Mouse (Mus musculus) lung, embryonic 14.5 days (tissue): ENCODE measurements around the gene Rbm33. TPM values are rescaled to one million over a fixed set of nuclear protein-coding genes. Genes with fewer than 3 reads are reported as not detected.

Experiments
- ATAC-seq: fragments of 200-750 bp; cut with Nextera tagmentation; 2 replicates; pipeline ENCODE4 v1.8.0; 2017; ENCODE audit warnings: mild to moderate bottlenecking, moderate TSS enrichment, moderate library complexity; ENCODE audit not compliant: insufficient read depth
- DNase-seq: peaks from one replicate; pipeline ENCODE4 v3.0.0-alpha.2; 2015
- H3K27ac ChIP-seq: fragments of 300-500 bp; sonication (generic); 2 replicates; pipeline ENCODE4 v1.5.1; 2014; ENCODE audit warnings: low read depth, mild to moderate bottlenecking, moderate library complexity
- H3K27me3 ChIP-seq: fragments of 300-500 bp; sonication (generic); 2 replicates; pipeline ENCODE4 v1.6.1; 2014; ENCODE audit warnings: low read length, control low read depth; ENCODE audit not compliant: insufficient read depth
- H3K36me3 ChIP-seq: fragments of 300-500 bp; sonication (generic); 2 replicates; pipeline ENCODE4 v1.6.1; 2014; ENCODE audit warnings: control low read depth; ENCODE audit not compliant: insufficient read depth
- H3K4me1 ChIP-seq: fragments of 300-500 bp; sonication (generic); 2 replicates; pipeline ENCODE4 v1.6.1; 2014; ENCODE audit warnings: antibody characterized with exemption, control low read depth; ENCODE audit not compliant: insufficient read depth
- H3K4me2 ChIP-seq: fragments of 300-500 bp; sonication (generic); 2 replicates; pipeline ENCODE4 v1.6.1; 2014; ENCODE audit warnings: mild to moderate bottlenecking
- H3K4me3 ChIP-seq: fragments of 300-500 bp; sonication (generic); 2 replicates; pipeline ENCODE4 v1.5.1; 2014; ENCODE audit warnings: low read depth, low read length
- H3K9ac ChIP-seq: fragments of 300-500 bp; sonication (generic); 2 replicates; pipeline ENCODE4 v1.6.1; 2014
- H3K9me3 ChIP-seq: fragments of 300-500 bp; sonication (generic); 2 replicates; pipeline ENCODE4 v1.6.1; 2016; ENCODE audit warnings: low read depth, low read length, control low read depth
- CTCF ChIP-seq: IDR thresholded peaks from 2 replicates; pipeline ENCODE4 v1.5.1; 2016; ENCODE audit warnings: antibody characterized with exemption, low read depth
- WGBS: fragments of 180-500 bp; shearing (Covaris S2); extraction: QIAGEN DNeasy Blood & Tissue Kit; methylation state at CpG from one replicate; pipeline ENCODE4 v1.1.7; 2014; 5-methylcytosine and 5-hydroxymethylcytosine counted together
- polyA plus RNA-seq: library from polyadenylated mRNA; unstranded; fragments of >200 nt; fragmentation: Nextera tagmentation; extraction: Ambion mirVana; gene quantifications from 2 replicates; pipeline ENCODE4 v1.2.1, GENCODE M21; 2014

The Rbm33 gene
- polyA plus RNA-seq, 1 experiment from 2014 or later: 17.9 TPM

DNA sequence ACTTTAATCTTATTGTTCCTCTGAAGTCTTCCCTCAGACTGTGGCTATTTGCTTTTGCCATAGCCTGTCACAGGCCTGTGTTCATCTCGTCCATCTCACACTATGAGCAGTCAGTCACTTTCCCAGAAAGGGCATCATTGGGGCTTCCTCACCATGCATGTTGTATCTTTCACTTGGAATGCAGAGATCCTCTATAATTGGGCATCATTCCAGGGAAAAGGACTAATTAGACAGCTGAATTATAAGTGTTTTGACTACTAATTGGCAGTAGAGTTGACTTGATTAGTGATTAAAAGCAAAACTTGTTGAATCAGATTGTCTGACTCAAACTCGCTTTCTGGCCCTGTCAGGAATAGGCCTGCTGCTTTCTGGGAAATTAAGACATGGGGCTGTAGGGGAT, 43.8 kb downstream of the Rbm33 start:
- H3K27ac ChIP-seq: no peak overlapping the region
- no peaks in the 10 kb centered on the region for H3K27me3 ChIP-seq
- H3K36me3 ChIP-seq: peaks cover 81% of the 10 kb centered on the region
- no peak for DNase-seq
- H3K4me3 ChIP-seq: no peak overlapping the region
- no peak overlapping the region for H3K4me2 ChIP-seq
- WGBS: 88% methylated on average over 2 of the region's 2 CpGs
- H3K4me1 ChIP-seq: no peaks in the 10 kb centered on the region
- H3K9ac ChIP-seq: no peak overlapping the region
- ATAC-seq: no peak
- no peaks in the 10 kb centered on the region for H3K9me3 ChIP-seq
- no peak for TF ChIP-seq CTCF

DNA sequence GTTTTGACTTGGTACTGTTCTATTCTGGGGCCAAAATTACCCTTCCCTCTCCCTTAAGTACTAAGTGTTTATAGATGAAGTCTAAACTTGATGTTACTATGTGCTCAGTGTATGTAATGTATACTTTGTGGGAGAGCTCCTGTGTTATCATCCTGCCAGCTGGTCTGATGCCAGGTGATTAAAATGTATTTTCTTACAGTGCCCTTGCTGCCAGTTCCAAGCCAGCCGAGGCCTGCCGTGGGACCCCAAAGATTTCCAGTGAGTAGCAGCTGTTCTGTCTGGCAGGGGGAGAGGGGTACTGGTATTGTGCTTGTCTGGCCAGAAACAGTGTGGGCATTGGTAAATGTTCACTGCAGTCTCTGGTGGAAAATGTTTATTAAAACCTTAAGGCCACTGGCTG, 51.1 kb downstream of the Rbm33 start:
- 58% methylated on average over 2 of the region's 2 CpGs for WGBS
- DNase-seq: peak; percentile 19
- H3K36me3 ChIP-seq: peaks cover 73% of the 10 kb centered on the region

DNA sequence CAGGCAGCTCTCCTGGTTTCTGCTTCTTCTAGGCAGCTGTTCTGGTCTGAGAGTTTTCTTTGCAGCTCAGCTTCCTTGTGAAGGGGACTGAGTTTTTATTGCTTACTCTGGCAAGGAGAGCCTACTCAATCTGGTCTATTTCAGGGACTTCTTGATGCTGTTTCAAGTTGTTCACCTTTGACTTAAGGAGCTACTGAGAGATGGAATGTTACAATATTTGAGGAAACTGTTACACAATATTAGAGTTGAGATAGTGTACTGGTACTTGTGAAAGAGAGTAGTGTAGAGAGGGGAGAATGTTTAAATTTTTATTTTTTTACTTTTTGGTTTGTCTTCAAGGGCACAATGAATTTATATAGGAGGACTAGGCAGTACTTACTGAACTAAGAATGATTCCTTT, 53.9 kb downstream of the Rbm33 start:
- peak; percentile 20 for DNase-seq
- Histone ChIP-seq H3K27ac (no peak overlapping the region), H3K4me1 (no peaks in the 10 kb centered on the region), H3K9me3 (no peaks in the 10 kb centered on the region), H3K36me3 (peaks cover 59% of the 10 kb centered on the region), H3K4me3 (no peak overlapping the region), H3K4me2 (no peak overlapping the region), H3K9ac (no peak overlapping the region), H3K27me3 (no peaks in the 10 kb centered on the region)
- no peak for TF ChIP-seq CTCF
- no peak for ATAC-seq

More for the DNA sequence above, 51.1 kb downstream of the Rbm33 start:
- no peak for TF ChIP-seq CTCF
- H3K4me3 ChIP-seq: no peak overlapping the region
- no peak overlapping the region for H3K27ac ChIP-seq
- no peaks in the 10 kb centered on the region for H3K4me1 ChIP-seq
- H3K27me3 ChIP-seq: no peaks in the 10 kb centered on the region
- H3K4me2 ChIP-seq: no peak overlapping the region
- no peaks in the 10 kb centered on the region for H3K9me3 ChIP-seq
- no peak overlapping the region for H3K9ac ChIP-seq
- no peak for ATAC-seq

DNA sequence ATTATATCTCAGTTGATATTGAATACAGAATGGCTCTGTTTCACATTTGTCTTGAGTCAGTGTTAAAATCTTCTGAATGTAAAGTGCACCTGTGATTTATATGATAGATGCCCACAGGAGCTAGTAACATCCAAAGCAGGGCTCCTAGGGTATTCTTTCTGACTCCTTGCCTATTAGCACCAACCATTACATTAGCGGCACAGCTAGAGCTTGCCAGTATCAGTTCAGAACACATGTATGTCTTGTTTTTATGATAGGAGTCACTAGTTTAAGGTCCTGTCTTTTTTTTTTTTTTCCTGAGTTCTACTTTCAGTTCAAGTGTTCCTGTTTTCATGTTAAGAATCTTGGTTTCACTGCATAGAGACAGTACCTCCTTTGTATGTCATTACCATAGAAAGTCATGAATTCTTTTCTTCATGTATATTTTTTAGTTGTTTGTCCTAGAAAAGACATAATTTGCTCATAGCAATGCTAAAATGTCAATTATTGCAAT, 55.3 kb downstream of the Rbm33 start:
- Histone ChIP-seq H3K9ac (no peak overlapping the region), H3K4me3 (no peak overlapping the region), H3K27me3 (no peaks in the 10 kb centered on the region), H3K4me2 (no peak overlapping the region), H3K36me3 (peaks cover 53% of the 10 kb centered on the region), H3K27ac (no peak overlapping the region), H3K9me3 (no peaks in the 10 kb centered on the region), H3K4me1 (no peaks in the 10 kb centered on the region)
- DNase-seq (no peak), ATAC-seq (no peak)
- TF ChIP-seq CTCF: no peak
- 95% methylated on average over 1 of the region's 1 CpGs for WGBS

DNA sequence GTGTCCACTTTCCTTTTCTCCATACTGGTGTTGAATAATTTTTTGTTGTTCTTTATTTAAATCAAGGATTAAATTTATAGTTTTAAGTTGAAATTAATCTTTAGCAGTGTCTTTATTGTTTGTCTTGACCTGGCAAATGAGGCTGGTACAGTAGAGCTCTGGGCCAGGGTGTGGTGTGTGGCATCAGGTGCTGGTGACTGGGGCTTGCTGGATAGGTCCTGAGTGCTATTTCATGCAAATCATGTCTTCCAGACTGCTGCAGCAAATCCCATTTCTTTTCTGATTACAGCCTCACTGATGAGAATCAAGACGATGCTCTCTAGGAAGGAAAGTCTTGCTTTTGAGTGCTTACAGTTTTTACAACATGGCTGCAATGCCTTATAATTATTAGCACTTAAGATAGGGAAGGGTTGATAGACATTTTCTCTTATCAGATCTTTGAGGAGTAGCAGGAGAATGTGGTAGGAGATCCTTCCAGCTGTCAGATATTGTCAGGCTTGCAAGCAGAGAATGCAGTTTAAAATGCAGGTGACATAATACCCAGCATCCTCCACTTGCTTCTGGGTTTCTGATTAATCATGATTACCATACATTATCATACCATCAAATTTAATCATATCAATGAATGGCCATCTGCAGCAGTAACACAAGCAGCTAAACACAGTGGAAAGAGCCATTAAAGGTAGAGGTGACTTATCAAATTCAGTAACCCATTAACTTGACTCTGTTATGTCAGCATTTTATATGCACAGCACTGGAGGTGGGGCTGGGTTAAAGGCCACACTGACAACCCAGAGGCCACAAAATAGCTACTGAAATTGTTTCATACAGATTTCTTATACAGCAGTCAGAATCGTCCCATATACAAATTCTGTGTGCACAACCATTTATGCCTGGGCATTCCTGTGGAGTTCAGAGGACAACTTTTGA, 56.8 kb downstream of the Rbm33 start:
- Histone ChIP-seq H3K27ac (no peak overlapping the region), H3K36me3 (peaks cover 47% of the 10 kb centered on the region), H3K27me3 (no peaks in the 10 kb centered on the region), H3K4me2 (no peak overlapping the region), H3K9me3 (no peaks in the 10 kb centered on the region), H3K4me1 (no peaks in the 10 kb centered on the region), H3K9ac (no peak overlapping the region), H3K4me3 (no peak overlapping the region)
- ATAC-seq: no peak
- WGBS: 93% methylated on average over 2 of the region's 2 CpGs
- DNase-seq: no peak
- no peak for TF ChIP-seq CTCF

DNA sequence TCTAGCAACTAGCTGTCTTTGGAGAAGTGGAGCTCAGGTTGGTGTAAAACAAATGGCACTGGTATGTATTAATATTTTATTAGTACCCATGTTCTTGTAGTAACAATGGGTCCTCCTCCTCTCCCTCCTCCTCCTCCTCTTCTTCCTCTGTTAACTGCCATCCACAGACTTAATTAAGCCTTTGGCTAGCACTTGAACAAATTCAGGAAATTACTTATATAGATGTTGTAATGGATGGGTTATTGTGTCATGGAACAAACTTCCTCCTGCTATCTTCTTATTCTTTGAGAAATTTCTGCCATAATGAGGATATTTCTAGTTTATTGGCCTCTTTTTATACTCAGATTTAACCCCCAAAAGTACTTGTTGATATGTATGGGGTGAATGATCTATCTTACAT, 60.4 kb downstream of the Rbm33 start:
- Histone ChIP-seq H3K36me3 (peaks cover 48% of the 10 kb centered on the region), H3K4me3 (no peak overlapping the region), H3K9ac (no peak overlapping the region), H3K27me3 (no peaks in the 10 kb centered on the region), H3K27ac (no peak overlapping the region), H3K9me3 (no peaks in the 10 kb centered on the region), H3K4me2 (no peak overlapping the region), H3K4me1 (no peaks in the 10 kb centered on the region)
- no peak for TF ChIP-seq CTCF
- DNase-seq (no peak), ATAC-seq (no peak)

DNA sequence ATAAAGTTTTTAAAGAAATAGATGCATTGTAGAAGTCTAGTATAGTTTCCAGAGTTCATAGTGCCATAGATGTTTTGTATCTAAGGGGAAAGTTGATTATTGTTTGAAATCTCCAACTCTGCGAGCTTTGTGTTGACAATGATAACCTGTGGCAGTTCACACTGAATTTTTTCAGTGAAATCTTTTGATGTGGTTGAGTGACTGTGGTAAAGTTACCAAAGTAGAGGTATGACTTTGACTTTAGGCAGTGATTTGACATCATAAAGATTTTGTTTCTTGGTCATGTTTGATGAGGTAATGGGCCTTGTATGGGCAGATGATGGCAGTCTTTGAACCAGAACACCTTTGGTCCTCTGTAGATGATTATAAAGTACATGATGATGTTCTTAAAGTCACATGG, 65.4 kb downstream of the Rbm33 start:
- 84% methylated on average over 1 of the region's 1 CpGs for WGBS
- H3K4me2 ChIP-seq: no peak overlapping the region
- no peaks in the 10 kb centered on the region for H3K27me3 ChIP-seq
- peaks cover 40% of the 10 kb centered on the region for H3K36me3 ChIP-seq
- H3K4me3 ChIP-seq: no peak overlapping the region
- DNase-seq (no peak), ATAC-seq (no peak)
- no peak for TF ChIP-seq CTCF
- H3K9ac ChIP-seq: no peak overlapping the region
- H3K27ac ChIP-seq: no peak overlapping the region
- no peaks in the 10 kb centered on the region for H3K4me1 ChIP-seq
- no peaks in the 10 kb centered on the region for H3K9me3 ChIP-seq
